Mouse (Mus musculus) midbrain, embryonic 12.5 days (tissue): ENCODE data around the gene Rbm19. TPM values are rescaled to one million over a fixed set of nuclear protein-coding genes. Genes with fewer than 3 reads are reported as not detected.

Source experiments
- ATAC-seq: fragments of 200-750 bp; cut with Nextera tagmentation; 2 replicates; pipeline ENCODE4 v1.8.0; 2017; ENCODE audit warnings: low read depth, moderate TSS enrichment, moderate library complexity; ENCODE audit not compliant: low FRiP score
- H3K27ac ChIP-seq: fragments of 300-500 bp; sonication (generic); replicated peaks from 2 replicates; pipeline ENCODE4 v1.5.1; 2016; ENCODE audit warnings: mild to moderate bottlenecking
- H3K27me3 ChIP-seq: fragments of 300-500 bp; sonication (generic); 2 replicates; pipeline ENCODE4 v1.6.1; 2016; ENCODE audit warnings: mild to moderate bottlenecking
- H3K36me3 ChIP-seq: fragments of 300-500 bp; sonication (generic); 2 replicates; pipeline ENCODE4 v1.6.1; 2016
- H3K4me1 ChIP-seq: fragments of 300-500 bp; sonication (generic); 2 replicates; pipeline ENCODE4 v1.6.1; 2016
- H3K4me2 ChIP-seq: fragments of 300-500 bp; sonication (generic); replicated peaks from 2 replicates; pipeline ENCODE4 v1.6.1; 2016; ENCODE audit warnings: mild to moderate bottlenecking, moderate library complexity
- H3K4me3 ChIP-seq: fragments of 300-500 bp; sonication (generic); 2 replicates; pipeline ENCODE4 v1.5.1; 2016; ENCODE audit warnings: mild to moderate bottlenecking
- H3K9ac ChIP-seq: fragments of 300-500 bp; sonication (generic); replicated peaks from 2 replicates; pipeline ENCODE4 v1.6.1; 2016; ENCODE audit warnings: mild to moderate bottlenecking, moderate library complexity
- H3K9me3 ChIP-seq: fragments of 300-500 bp; sonication (generic); 2 replicates; pipeline ENCODE4 v1.6.1; 2016; ENCODE audit warnings: mild to moderate bottlenecking
- WGBS: fragments of 180-500 bp; shearing (Covaris S2); methylation state at CpG from one replicate; pipeline ENCODE4 v1.1.7; 2016; 5-methylcytosine and 5-hydroxymethylcytosine counted together
- polyA plus RNA-seq: library from polyadenylated mRNA; unstranded; fragments of >200 nt; fragmentation: Nextera tagmentation; extraction: Ambion mirVana; gene quantifications from 2 replicates; pipeline ENCODE4 v1.2.1, GENCODE M21; 2016

The Rbm19 gene
- polyA plus RNA-seq, 1 experiment from 2014 or later = 26.7 TPM

DNA sequence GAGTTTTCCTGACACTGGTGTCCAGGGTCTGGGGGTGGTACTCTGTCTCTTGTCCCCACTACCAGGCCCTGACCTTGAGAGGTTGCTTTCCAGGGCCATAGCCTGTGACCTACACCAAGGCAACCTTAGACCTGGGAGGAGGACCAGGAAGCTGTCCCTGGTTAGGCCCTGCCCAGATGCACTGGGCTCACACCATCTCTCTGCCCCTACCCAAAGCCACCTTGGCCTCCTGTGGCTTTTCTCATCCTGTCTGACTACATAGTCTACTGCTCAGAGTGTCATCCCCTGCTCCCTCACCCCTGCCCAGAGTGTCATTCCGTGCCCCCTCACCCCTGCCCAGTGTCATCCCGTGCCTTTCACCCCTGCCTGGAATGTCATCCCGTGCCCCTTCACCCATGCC lies 19.6 kb downstream of the Rbm19 start:
- 59% methylated on average over 3 of the region's 3 CpGs for WGBS
- Histone ChIP-seq H3K9me3 (no peaks in the 10 kb centered on the region), H3K4me3 (no peak overlapping the region), H3K27ac (peak overlapping the region; percentile 58), H3K36me3 (peaks cover 29% of the 10 kb centered on the region), H3K4me2 (no peak overlapping the region), H3K9ac (no peak overlapping the region), H3K4me1 (peaks cover 8% of the 10 kb centered on the region; the same call in 1 of the 2 replicates), H3K27me3 (peaks cover 28% of the 10 kb centered on the region)
- ATAC-seq = no peak; the same call in 1 of the 2 replicates

DNA sequence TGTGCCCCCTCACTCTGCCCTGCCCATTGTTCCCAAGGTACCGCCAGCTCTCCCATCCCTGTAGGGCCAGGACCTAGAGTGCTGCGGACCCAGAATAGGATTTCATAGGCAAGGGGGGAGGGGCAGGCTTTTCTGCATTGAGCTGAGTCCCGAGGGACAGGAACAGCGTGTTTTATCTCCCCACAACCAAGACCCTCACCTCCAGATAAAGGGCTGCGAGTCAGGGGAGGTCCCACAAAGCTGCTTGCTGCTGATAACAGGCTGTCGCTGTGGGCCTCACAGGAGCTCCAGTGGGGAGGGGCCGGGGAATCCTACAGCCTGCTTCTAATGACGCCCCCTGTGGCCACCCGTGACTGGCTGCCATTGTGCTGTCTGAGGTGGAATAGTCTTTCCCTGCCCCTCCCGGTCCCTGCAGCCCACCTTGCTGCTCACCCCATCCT lies 20.0 kb downstream of the Rbm19 start:
- peak; percentile 52; the same call in 1 of the 2 replicates for ATAC-seq
- WGBS = 28% methylated on average over 10 of the region's 10 CpGs
- Histone ChIP-seq H3K4me3 (no peak overlapping the region), H3K4me1 (peaks cover 8% of the 10 kb centered on the region; the same call in 1 of the 2 replicates), H3K4me2 (no peak overlapping the region), H3K27ac (peak overlapping the region; percentile 73), H3K36me3 (peaks cover 28% of the 10 kb centered on the region), H3K27me3 (peaks cover 32% of the 10 kb centered on the region), H3K9ac (0 out of 2 replicates have a peak overlapping the region, but pooled peaks have one; percentile 24), H3K9me3 (no peaks in the 10 kb centered on the region)

DNA sequence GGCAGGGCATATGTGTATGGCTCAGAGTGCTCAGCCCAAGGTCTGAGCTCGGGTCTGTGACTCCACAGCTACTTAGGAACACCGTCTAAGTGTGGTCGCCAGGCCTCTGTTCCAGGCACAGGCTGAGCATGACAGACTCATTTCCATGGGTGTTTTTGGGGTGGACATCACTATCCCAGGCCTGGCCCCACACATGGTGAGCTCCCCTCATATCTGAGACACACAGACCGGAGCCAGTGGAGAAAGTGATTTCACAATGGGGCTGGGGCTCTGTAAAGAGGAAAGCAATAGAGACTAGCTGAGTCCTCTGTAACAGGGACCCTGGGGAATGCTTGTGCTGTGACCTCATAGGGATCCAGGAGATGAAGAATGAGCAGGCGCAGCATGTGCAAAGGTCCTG lies 20.8 kb downstream of the Rbm19 start:
- no peaks in the 10 kb centered on the region for H3K9me3 ChIP-seq
- peaks cover 8% of the 10 kb centered on the region; the same call in 1 of the 2 replicates for H3K4me1 ChIP-seq
- H3K27ac ChIP-seq = peak overlapping the region; percentile 73
- no peak overlapping the region for H3K4me3 ChIP-seq
- ATAC-seq = no peak
- WGBS = 92% methylated on average over 5 of the region's 5 CpGs
- H3K36me3 ChIP-seq = peaks cover 30% of the 10 kb centered on the region
- H3K4me2 ChIP-seq = no peak overlapping the region
- peaks cover 40% of the 10 kb centered on the region for H3K27me3 ChIP-seq
- no peak overlapping the region for H3K9ac ChIP-seq

DNA sequence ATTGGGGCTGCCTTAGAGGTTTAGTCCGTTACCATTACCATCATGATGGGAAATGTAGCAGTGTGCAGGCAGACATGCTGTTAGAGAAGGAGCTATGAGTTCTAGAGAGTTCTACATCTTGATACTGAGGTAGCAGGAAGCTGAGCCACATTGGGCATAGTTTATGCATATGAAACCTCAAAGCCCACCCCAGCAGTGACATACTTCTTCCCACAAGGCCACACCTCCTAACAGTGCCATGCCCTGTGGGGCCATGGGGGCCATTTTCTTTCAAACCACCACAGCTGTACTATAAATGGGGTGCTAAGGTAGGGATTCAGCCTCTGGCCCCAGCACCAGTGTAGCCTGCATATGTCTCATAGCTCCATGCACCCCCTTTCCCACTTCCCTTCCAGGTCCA lies 21.6 kb downstream of the Rbm19 start:
- peaks cover 8% of the 10 kb centered on the region; the same call in 1 of the 2 replicates for H3K4me1 ChIP-seq
- no peak overlapping the region for H3K4me3 ChIP-seq
- peaks cover 48% of the 10 kb centered on the region for H3K27me3 ChIP-seq
- H3K4me2 ChIP-seq = no peak overlapping the region
- H3K9ac ChIP-seq = no peak overlapping the region
- no peak for ATAC-seq
- H3K9me3 ChIP-seq = no peaks in the 10 kb centered on the region
- H3K27ac ChIP-seq = no peak overlapping the region
- peaks cover 23% of the 10 kb centered on the region for H3K36me3 ChIP-seq
- WGBS = 94% methylated on average over 1 of the region's 1 CpGs

DNA sequence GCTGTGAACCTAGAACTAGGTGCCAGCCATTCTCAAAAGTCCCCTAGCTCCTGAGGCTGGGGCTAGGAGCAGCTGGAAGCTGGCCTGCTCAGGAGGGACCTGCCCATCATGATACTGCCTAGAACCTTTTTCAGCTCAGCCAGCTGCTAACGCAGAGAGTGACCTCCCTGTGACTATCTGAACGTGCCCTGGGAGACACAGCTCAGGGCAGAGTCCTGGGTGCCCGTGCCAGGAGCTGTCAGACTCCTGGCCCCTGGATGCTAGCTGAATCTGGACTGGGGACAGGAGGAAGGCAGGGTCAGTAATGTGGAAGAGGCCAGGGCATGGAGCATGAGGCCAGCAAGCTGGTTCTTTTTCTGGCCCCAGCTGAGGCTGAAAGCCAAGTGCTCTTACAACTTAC lies 22.1 kb downstream of the Rbm19 start:
- peaks cover 19% of the 10 kb centered on the region for H3K36me3 ChIP-seq
- no peaks in the 10 kb centered on the region for H3K9me3 ChIP-seq
- no peak overlapping the region for H3K4me2 ChIP-seq
- H3K27me3 ChIP-seq = peaks cover 54% of the 10 kb centered on the region
- no peak for ATAC-seq
- H3K4me3 ChIP-seq = no peak overlapping the region
- WGBS = 92% methylated on average over 3 of the region's 3 CpGs
- peaks cover 8% of the 10 kb centered on the region; the same call in 1 of the 2 replicates for H3K4me1 ChIP-seq
- H3K9ac ChIP-seq = no peak overlapping the region
- H3K27ac ChIP-seq = no peak overlapping the region

DNA sequence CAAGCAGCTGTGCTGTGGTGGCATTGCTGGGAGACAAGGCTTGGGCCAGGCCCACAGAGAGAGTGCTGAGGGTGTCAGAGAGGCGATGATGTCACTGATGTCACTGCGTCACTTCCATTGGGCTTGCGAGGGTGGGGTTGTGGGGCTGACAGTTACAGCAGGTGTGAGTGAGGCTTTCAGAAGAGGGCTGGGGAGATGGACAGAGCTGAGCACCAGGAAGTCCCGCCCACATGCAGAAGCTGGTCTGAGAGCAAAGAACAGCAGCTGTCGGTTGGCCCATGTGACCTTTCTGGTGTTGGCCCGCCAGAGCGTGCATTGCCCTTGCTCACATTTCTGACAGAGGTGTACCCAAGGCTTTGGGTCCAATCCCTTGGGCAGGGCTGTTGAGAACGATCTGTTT lies 23.0 kb downstream of the Rbm19 start:
- no peak for ATAC-seq
- Histone ChIP-seq H3K9ac (no peak overlapping the region; the same call in 1 of the 2 replicates), H3K27me3 (peaks cover 62% of the 10 kb centered on the region), H3K36me3 (peaks cover 19% of the 10 kb centered on the region), H3K4me2 (no peak overlapping the region), H3K4me1 (peaks cover 8% of the 10 kb centered on the region; the same call in 1 of the 2 replicates), H3K4me3 (no peak overlapping the region), H3K27ac (peak overlapping the region; percentile 46; the same call in 1 of the 2 replicates), H3K9me3 (no peaks in the 10 kb centered on the region)
- WGBS = 71% methylated on average over 8 of the region's 8 CpGs

DNA sequence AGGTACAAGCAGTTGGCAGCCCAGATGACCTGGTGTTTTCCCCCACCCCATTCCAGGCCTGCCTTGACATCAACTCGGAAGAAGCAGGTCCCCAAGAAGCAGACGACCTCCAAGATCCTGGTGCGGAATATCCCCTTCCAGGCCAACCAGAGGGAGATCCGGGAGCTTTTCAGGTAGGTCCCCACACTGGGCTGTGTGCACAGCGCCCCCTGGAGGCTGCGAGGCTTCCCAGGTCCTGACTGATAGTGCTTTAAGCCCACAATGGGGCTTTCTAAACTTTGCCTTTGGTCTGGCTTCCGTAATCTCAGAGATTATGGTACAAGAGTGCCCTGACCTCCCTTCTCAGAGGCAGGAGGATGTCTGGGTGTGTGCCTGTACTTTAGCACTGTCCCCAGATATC lies 27.7 kb downstream of the Rbm19 start:
- ATAC-seq = no peak
- Histone ChIP-seq H3K4me2 (no peak overlapping the region), H3K9ac (no peak overlapping the region), H3K9me3 (no peaks in the 10 kb centered on the region), H3K27ac (no peak overlapping the region), H3K4me3 (no peak overlapping the region), H3K36me3 (peaks cover 22% of the 10 kb centered on the region), H3K4me1 (peaks cover 21% of the 10 kb centered on the region), H3K27me3 (peaks cover 85% of the 10 kb centered on the region)
- 62% methylated on average over 7 of the region's 7 CpGs for WGBS

DNA sequence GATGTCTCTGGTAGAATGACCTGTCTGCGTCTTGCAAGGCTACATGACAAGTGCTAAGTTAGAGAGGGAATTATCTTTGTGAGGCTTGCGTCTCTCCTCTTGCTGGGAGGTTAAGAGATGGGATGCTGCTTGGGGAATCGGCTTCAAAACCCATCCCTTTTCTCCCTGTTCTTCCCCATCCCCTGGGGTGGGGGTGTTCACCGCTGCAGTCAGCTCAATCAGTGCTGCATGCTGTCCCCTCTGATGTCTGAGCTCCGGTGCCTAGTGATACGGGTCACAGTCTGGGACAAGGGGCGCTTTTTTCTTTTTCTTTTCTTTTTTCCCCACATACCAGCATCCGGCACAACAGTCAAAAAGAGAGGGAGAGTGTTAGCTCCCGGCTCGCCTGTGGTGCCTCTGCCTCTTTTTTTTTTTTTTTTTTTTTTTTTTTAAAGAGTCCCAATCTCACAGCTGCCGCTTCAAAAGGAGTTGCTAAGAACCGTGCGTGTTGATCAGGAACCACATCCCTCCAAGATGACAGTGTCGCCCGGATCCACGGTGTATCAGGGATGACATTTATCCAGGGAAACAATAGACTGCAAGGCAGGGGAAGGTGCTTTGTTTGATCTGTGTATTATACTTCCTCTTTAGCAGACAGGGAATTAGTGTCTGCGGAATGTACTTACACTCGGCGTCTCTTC lies 29.2 kb downstream of the Rbm19 start:
- Histone ChIP-seq H3K9me3 (no peaks in the 10 kb centered on the region), H3K4me1 (peaks cover 21% of the 10 kb centered on the region), H3K4me3 (peak overlapping the region; percentile 25; the same call in 1 of the 2 replicates), H3K27ac (peak overlapping the region; percentile 80), H3K36me3 (peaks cover 17% of the 10 kb centered on the region), H3K9ac (peak overlapping the region; percentile 32), H3K27me3 (peaks cover 86% of the 10 kb centered on the region), H3K4me2 (peak overlapping the region; percentile 42)
- 19% methylated on average over 19 of the region's 19 CpGs for WGBS
- peak; percentile 65; the same call in 1 of the 2 replicates for ATAC-seq

DNA sequence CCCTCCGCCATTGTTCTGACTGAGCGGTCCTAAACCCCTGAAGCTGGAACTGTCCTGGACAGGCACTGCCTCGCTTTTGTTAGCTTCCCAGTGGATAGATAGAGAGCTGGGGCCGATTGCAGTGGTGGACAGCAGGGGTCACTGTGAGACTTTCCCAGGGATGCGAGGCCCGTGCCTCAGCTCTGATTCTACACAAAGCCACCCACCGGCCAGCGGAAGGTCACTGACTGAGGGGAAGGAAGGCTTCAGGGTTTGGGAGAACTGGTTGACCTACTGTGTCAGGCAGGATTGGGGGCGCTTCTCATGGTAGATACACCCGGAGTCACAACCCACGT lies 29.8 kb downstream of the Rbm19 start:
- ATAC-seq = peak; percentile 79
- H3K27me3 ChIP-seq = peaks cover 86% of the 10 kb centered on the region
- peaks cover 21% of the 10 kb centered on the region for H3K4me1 ChIP-seq
- WGBS = 23% methylated on average over 11 of the region's 11 CpGs
- H3K36me3 ChIP-seq = peaks cover 12% of the 10 kb centered on the region; the same call in 1 of the 2 replicates
- peak overlapping the region; percentile 25; the same call in 1 of the 2 replicates for H3K4me3 ChIP-seq
- H3K4me2 ChIP-seq = peak overlapping the region; percentile 42
- H3K9ac ChIP-seq = peak overlapping the region; percentile 32
- no peaks in the 10 kb centered on the region for H3K9me3 ChIP-seq
- H3K27ac ChIP-seq = peak overlapping the region; percentile 80

DNA sequence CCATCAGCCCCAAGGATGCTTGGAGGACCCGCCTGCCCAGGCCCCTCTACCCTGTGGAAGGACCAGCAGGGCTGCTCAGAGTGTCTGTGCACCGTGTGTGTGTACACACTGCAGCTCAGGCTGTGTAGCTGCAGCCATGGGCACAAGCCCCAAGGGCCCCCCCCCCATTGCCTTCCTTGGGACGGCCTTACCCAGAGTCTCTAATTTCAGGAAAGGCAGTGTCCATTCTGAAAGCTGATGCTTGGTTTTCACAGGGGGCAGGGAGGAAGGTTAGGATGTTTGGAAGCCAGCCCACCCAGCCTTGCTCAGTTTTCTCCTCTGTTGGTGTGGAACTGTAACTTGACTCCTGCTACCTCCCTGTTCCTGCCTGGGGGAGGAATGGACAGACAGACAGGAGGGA lies 30.6 kb downstream of the Rbm19 start:
- peaks cover 86% of the 10 kb centered on the region for H3K27me3 ChIP-seq
- H3K4me3 ChIP-seq = no peak overlapping the region
- ATAC-seq = no peak
- peaks cover 21% of the 10 kb centered on the region for H3K4me1 ChIP-seq
- no peaks in the 10 kb centered on the region for H3K9me3 ChIP-seq
- 74% methylated on average over 3 of the region's 3 CpGs for whole genome bisulfite sequencing
- no peak overlapping the region for H3K9ac ChIP-seq
- no peak overlapping the region for H3K27ac ChIP-seq
- no peak overlapping the region for H3K4me2 ChIP-seq
- peaks cover 4% of the 10 kb centered on the region; the same call in 1 of the 2 replicates for H3K36me3 ChIP-seq

DNA sequence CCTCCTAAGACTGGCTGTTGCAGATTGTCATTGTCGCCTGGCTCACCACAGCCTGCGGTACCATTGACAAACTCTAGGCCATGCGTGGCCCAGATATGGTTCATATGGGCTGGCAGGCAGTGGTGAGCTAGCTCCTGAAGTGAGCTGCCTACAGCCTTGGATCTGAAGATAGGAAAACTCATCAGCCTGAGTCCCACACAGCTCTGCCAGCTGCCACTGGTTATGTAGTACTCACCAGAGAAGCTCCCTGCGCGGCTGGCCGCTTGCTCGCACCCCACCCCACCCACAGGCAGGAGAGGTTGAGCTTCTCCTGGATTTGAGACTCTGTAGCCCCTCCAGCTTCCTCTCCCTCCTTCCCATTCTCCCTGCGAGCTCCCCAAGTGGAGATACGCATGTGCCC lies 32.0 kb downstream of the Rbm19 start:
- H3K27ac ChIP-seq = no peak overlapping the region
- peaks cover 21% of the 10 kb centered on the region for H3K4me1 ChIP-seq
- no peak overlapping the region for H3K4me3 ChIP-seq
- H3K9me3 ChIP-seq = no peaks in the 10 kb centered on the region
- H3K36me3 ChIP-seq = 0 out of 2 replicates have a peak, but pooled peaks cover 3% of the 10 kb centered on the region
- peaks cover 84% of the 10 kb centered on the region for H3K27me3 ChIP-seq
- H3K4me2 ChIP-seq = no peak overlapping the region
- no peak for ATAC-seq
- no peak overlapping the region for H3K9ac ChIP-seq
- 96% methylated on average over 9 of the region's 9 CpGs for WGBS

DNA sequence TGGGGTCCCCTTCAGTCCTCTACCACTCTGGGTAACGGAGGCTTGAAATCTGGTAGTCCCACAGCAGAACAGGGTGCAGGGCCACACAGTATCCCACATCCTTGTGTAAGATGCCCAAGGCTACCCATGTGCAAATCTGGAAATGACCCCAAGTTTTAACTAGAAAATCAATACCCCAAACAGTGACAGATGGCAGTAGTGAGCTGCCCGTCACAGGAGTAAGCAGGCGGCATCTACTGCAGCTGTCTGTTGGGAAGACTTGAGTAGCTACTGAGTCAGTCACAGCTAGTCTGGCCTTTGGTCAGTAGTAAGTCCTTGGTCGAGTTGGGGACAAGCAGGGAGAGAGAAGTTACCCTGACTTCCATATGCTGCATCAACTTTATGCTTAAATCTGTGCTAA lies 34.9 kb downstream of the Rbm19 start:
- Histone ChIP-seq H3K36me3 (no peaks in the 10 kb centered on the region), H3K4me1 (peaks cover 23% of the 10 kb centered on the region), H3K4me2 (no peak overlapping the region), H3K4me3 (no peak overlapping the region), H3K27me3 (peaks cover 85% of the 10 kb centered on the region), H3K9ac (no peak overlapping the region), H3K9me3 (no peaks in the 10 kb centered on the region), H3K27ac (no peak overlapping the region)
- no peak for ATAC-seq
- WGBS = 79% methylated on average over 4 of the region's 4 CpGs
